Mouse (Mus musculus): ENCODE measurements around the gene Pdia2. TPM values are rescaled to one million over a fixed set of nuclear protein-coding genes. Genes with fewer than 3 reads are reported as not detected.
"Not testable (repeated sequence)": the region's sequence is repeated elsewhere in the genome, so short reads cannot be mapped to it uniquely, and the experiment has no call there.

Gene Pdia2
- polyA plus RNA-seq, 1 experiment from 2014 or later: 0.23 TPM

DNA sequence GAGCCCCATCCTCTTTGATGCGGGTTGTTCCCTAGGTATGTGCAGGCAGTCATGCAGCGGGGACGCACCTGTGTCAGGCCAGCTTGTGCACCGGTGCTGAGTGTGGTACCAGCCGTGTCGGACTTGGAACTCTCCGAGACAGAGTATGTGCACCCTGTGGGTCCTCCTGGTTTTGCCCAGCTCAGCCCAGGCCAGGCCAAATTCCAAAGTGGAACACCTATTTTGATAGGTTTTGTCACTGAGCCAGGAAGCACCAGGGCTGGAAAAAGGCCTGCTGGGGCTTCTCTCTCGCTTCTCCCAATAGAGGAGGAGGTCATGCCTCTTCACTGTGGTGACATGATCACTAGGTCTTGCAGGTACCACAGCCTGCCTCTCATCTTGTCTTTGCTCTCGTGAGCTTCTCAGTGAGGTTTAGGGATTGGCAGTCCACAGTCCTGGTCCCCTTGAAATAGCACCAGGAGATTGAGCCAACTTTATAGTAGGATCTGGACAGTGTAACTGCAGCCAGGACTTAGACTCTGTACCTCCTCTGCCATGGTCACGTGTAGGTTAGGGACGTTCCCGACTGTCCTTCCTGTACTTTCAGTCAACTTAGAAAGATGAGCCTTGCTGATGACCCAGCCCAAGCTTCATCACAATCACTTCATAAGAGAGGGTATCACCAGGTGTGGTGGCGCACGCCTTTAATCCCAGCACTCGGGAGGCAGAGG lies 6.3 kb downstream of the Pdia2 start:
- Histone ChIP-seq H3K9ac (replicated peaks) (no peak overlapping the region), H3K36me3 (peaks cover 92% of the 10 kb centered on the region), H3K27ac (replicated peaks) (no peak overlapping the region), H3K9me3 (replicated peaks) (no peaks in the 10 kb centered on the region), H3K27me3 (replicated peaks) (no peaks in the 10 kb centered on the region), H3K4me3 (replicated peaks) (no peak overlapping the region), H3K4me1 (no peaks in the 10 kb centered on the region), H3K4me2 (no peak overlapping the region)
- WGBS: 99% methylated on average over 15 of the region's 15 CpGs
- no peak for ATAC-seq (ENCODE audit: low FRiP score)

DNA sequence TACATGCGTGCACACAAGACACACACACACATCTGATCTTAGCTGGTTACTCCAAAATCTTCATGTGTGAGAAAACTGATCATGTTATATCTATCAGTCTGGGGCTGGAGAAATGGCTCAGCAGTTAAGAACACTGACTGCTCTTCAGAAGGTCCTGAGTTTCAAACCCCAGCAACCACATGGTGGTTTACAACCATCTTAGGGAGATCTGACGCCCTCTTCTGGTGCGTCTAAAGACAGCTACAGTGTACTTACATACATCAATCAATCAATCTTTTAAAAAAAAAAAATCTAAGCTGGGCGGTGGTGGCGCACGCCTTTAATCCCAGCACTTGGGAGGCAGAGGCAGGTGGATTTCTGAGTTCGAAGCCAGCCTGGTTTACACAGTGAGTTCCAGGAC lies 7.4 kb downstream of the Pdia2 start:
- ATAC-seq (ENCODE audit: low FRiP score); H3K4me1 ChIP-seq; H3K27ac ChIP-seq (replicated peaks); H3K4me2 ChIP-seq; H3K9ac ChIP-seq (replicated peaks); H3K4me3 ChIP-seq (replicated peaks); H3K27me3 ChIP-seq (replicated peaks); H3K9me3 ChIP-seq (replicated peaks): not testable (repeated sequence)
- WGBS: 92% methylated on average over 7 of the region's 7 CpGs
- H3K36me3 ChIP-seq: peaks cover 90% of the 10 kb centered on the region

DNA sequence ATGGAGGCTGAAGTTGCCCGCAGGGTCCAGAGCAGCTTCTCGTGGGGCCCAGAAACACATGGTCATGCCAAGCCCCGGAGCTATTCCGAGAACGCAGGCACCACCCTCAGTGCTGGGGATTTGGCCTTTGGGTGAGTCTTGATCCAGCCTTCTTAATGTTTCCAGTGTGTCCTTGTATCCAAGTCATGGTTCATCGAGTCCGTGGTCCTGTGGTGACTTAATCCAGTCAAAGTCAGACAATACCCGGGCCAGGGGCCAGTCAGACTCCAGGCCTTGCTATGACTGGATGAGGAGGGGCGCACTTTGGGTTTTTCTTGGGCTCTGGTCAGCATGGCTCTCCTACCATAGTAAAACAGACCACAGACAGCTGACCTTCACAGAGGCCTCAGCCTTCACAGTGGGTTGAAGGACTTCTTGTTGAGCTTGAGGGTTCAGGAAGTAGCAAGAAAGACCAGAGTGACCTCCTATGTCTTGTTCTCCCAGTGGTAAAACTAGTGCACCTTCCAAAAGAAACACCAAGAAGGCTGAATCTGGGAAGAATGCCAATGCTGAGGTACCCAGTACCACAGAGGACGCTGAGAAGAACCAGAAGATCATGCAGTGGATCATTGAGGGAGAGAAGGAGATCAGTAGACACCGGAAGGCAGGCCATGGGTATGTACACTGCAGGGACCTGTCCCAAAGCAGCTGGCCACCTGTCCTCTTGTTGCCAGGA lies 10.6 kb downstream of the Pdia2 start:
- Histone ChIP-seq H3K4me3 (replicated peaks) (no peak overlapping the region), H3K9ac (replicated peaks) (no peak overlapping the region), H3K4me1 (no peaks in the 10 kb centered on the region), H3K27me3 (replicated peaks) (no peaks in the 10 kb centered on the region), H3K9me3 (replicated peaks) (no peaks in the 10 kb centered on the region), H3K27ac (replicated peaks) (no peak overlapping the region), H3K36me3 (peaks cover 87% of the 10 kb centered on the region), H3K4me2 (no peak overlapping the region)
- no peak for ATAC-seq (ENCODE audit: low FRiP score)
- WGBS: 96% methylated on average over 11 of the region's 11 CpGs

GRCm38 (mm10) chr17:26187592-26187991 lies 11.3 kb downstream of the Pdia2 start:
- no peaks in the 10 kb centered on the region for H3K4me1 ChIP-seq
- H3K4me3 ChIP-seq (replicated peaks): no peak overlapping the region
- no peaks in the 10 kb centered on the region for H3K27me3 ChIP-seq (replicated peaks)
- ATAC-seq (ENCODE audit: low FRiP score): no peak
- no peaks in the 10 kb centered on the region for H3K9me3 ChIP-seq (replicated peaks)
- peaks cover 84% of the 10 kb centered on the region for H3K36me3 ChIP-seq
- no peak overlapping the region for H3K27ac ChIP-seq (replicated peaks)
- H3K4me2 ChIP-seq: no peak overlapping the region
- H3K9ac ChIP-seq (replicated peaks): no peak overlapping the region
- WGBS: 96% methylated on average over 5 of the region's 5 CpGs

DNA sequence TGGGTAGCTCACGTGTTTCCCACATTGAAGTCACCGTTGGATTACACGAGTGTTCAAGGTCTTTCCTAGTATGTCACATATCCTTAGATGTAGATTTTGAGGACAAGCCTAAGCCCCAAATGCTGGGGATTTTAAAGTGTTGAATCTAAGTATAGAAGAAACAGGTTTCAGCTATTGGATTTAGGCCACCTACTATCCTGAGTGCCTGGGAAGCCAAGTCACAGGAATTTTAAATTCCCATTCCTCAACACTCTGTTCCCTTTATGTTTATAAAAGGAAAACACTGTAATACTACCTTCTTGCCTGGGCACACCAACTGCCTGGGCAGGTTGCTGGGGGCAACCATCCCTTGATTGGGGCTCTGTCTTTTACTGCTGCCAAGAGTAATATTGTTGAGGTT lies 17.7 kb downstream of the Pdia2 start:
- H3K9ac ChIP-seq (replicated peaks): no peak overlapping the region
- peaks cover 41% of the 10 kb centered on the region for H3K36me3 ChIP-seq
- WGBS: 97% methylated on average over 3 of the region's 3 CpGs
- no peak overlapping the region for H3K4me3 ChIP-seq (replicated peaks)
- H3K9me3 ChIP-seq (replicated peaks): no peaks in the 10 kb centered on the region
- H3K4me1 ChIP-seq: no peaks in the 10 kb centered on the region
- no peaks in the 10 kb centered on the region for H3K27me3 ChIP-seq (replicated peaks)
- H3K27ac ChIP-seq (replicated peaks): no peak overlapping the region
- no peak overlapping the region for H3K4me2 ChIP-seq
- no peak for ATAC-seq (ENCODE audit: low FRiP score)

- no peaks in the 10 kb centered on the region for H3K9me3 ChIP-seq (replicated peaks)
- ATAC-seq (ENCODE audit: low FRiP score): no peak
- H3K4me2 ChIP-seq: no peak overlapping the region
- H3K4me1 ChIP-seq: no peaks in the 10 kb centered on the region
- no peak overlapping the region for H3K4me3 ChIP-seq (replicated peaks)
- no peaks in the 10 kb centered on the region for H3K27me3 ChIP-seq (replicated peaks)
- H3K27ac ChIP-seq (replicated peaks): no peak overlapping the region
- H3K9ac ChIP-seq (replicated peaks): no peak overlapping the region
- H3K36me3 ChIP-seq: peaks cover 35% of the 10 kb centered on the region
These were observed 20.3 kb downstream of the Pdia2 start for GRCm38 (mm10) chr17:26178611-26179010.

GRCm38 (mm10) chr17:26175248-26175647 lies 23.6 kb downstream of the Pdia2 start:
- not testable (repeated sequence) for ATAC-seq (ENCODE audit: low FRiP score); H3K27me3 ChIP-seq (replicated peaks); H3K4me3 ChIP-seq (replicated peaks); H3K9me3 ChIP-seq (replicated peaks); H3K9ac ChIP-seq (replicated peaks); H3K27ac ChIP-seq (replicated peaks); H3K4me2 ChIP-seq; H3K4me1 ChIP-seq
- WGBS: 89% methylated on average over 2 of the region's 2 CpGs
- H3K36me3 ChIP-seq: peaks cover 29% of the 10 kb centered on the region

GRCm38 (mm10) chr17:26168039-26168438 lies 30.8 kb downstream of the Pdia2 start:
- no peak for ATAC-seq (ENCODE audit: low FRiP score)
- H3K4me1 ChIP-seq: peaks cover 13% of the 10 kb centered on the region; the same call in 1 of the 2 replicates
- H3K36me3 ChIP-seq: peaks cover 8% of the 10 kb centered on the region; the same call in 1 of the 2 replicates
- whole genome bisulfite sequencing: 90% methylated on average over 2 of the region's 2 CpGs
- no peaks in the 10 kb centered on the region for H3K27me3 ChIP-seq (replicated peaks)
- H3K4me3 ChIP-seq (replicated peaks): no peak overlapping the region
- H3K27ac ChIP-seq (replicated peaks): no peak overlapping the region
- no peak overlapping the region for H3K9ac ChIP-seq (replicated peaks)
- H3K9me3 ChIP-seq (replicated peaks): no peaks in the 10 kb centered on the region
- H3K4me2 ChIP-seq: no peak overlapping the region

GRCm38 (mm10) chr17:26162736-26163135 lies 36.2 kb downstream of the Pdia2 start:
- 85% methylated on average over 1 of the region's 1 CpGs for WGBS
- Histone ChIP-seq H3K9me3 (replicated peaks) (no peaks in the 10 kb centered on the region), H3K4me3 (replicated peaks) (no peak overlapping the region), H3K9ac (replicated peaks) (no peak overlapping the region), H3K4me2 (no peak overlapping the region), H3K36me3 (peaks cover 7% of the 10 kb centered on the region; the same call in 1 of the 2 replicates), H3K27ac (replicated peaks) (no peak overlapping the region), H3K27me3 (replicated peaks) (no peaks in the 10 kb centered on the region), H3K4me1 (peaks cover 13% of the 10 kb centered on the region; the same call in 1 of the 2 replicates)
- no peak for ATAC-seq (ENCODE audit: low FRiP score)

GRCm38 (mm10) chr17:26151886-26152630 lies 46.8 kb downstream of the Pdia2 start:
- Histone ChIP-seq H3K27ac (replicated peaks) (no peak overlapping the region), H3K9me3 (replicated peaks) (no peaks in the 10 kb centered on the region), H3K9ac (replicated peaks) (no peak overlapping the region), H3K4me2 (no peak overlapping the region), H3K4me1 (no peaks in the 10 kb centered on the region), H3K36me3 (peaks cover 17% of the 10 kb centered on the region), H3K4me3 (replicated peaks) (no peak overlapping the region), H3K27me3 (replicated peaks) (no peaks in the 10 kb centered on the region)
- no peak for ATAC-seq (ENCODE audit: low FRiP score)
- WGBS: 100% methylated on average over 2 of the region's 2 CpGs

GRCm38 (mm10) chr17:26149056-26149455 lies 49.8 kb downstream of the Pdia2 start:
- Histone ChIP-seq H3K4me3 (replicated peaks) (no peak overlapping the region), H3K9ac (replicated peaks) (no peak overlapping the region), H3K4me1 (no peaks in the 10 kb centered on the region), H3K27ac (replicated peaks) (no peak overlapping the region), H3K36me3 (peaks cover 34% of the 10 kb centered on the region), H3K9me3 (replicated peaks) (no peaks in the 10 kb centered on the region), H3K4me2 (no peak overlapping the region), H3K27me3 (replicated peaks) (no peaks in the 10 kb centered on the region)
- ATAC-seq (ENCODE audit: low FRiP score): no peak
- 82% methylated on average over 2 of the region's 2 CpGs for WGBS
